Mouse (Mus musculus): Measurements from ENCODE around the gene Trip13.

GRCm38 (mm10) chr13:73872159-73872558 lies 65.4 kb downstream of the Trip13 start:
- TF ChIP-seq CTCF (IDR thresholded peaks at IDR 0.05; ENCODE audit: low read depth, low read length) (no peak), POLR2A (IDR thresholded peaks at IDR 0.05; ENCODE audit: borderline replicate concordance, low read depth, low read length) (no peak)

Measured in bone marrow macrophage, adult 2 months (primary cell).